Mouse (Mus musculus): ENCODE results near the gene Sinhcaf. TPM values are rescaled to one million over a fixed set of nuclear protein-coding genes. Genes with fewer than 3 reads are reported as not detected.

Sinhcaf gene
- 23.2 and 25.7 TPM in 2 replicates for polyA plus RNA-seq (2015; fragmentation: Nextera tagmentation; extraction: Ambion mirVana)

GRCm38 (mm10) chr6:148946409-148946742 lies at the start of gene Sinhcaf:
Gene Sinhcaf (minus strand): TSS chr6:148946467.

GRCm38 (mm10) chr6:148895773-148896506 lies 50.3 kb downstream of the Sinhcaf start, which contains the start of gene Caprin2:
Gene Caprin2 (minus strand): TSS chr6:148896237.

Other genes with a start within 250 kb of the Sinhcaf start
- 9.3 and 11.3 TPM in 2 replicates for gene Ipo8, start 115.0 kb downstream of the Sinhcaf start, polyA plus RNA-seq (2015; fragmentation: Nextera tagmentation; extraction: Ambion mirVana)
- 9.4 and 10.3 TPM in 2 replicates for gene Caprin2, start 50.2 kb downstream of the Sinhcaf start, polyA plus RNA-seq (2015; fragmentation: Nextera tagmentation; extraction: Ambion mirVana)
- 1.4 and 1.9 TPM in 2 replicates for gene Dennd5b, start 155.2 kb upstream of the Sinhcaf start, polyA plus RNA-seq (2015; fragmentation: Nextera tagmentation; extraction: Ambion mirVana)
- gene Gm10203, start 183.7 kb upstream of the Sinhcaf start, polyA plus RNA-seq (2015; fragmentation: Nextera tagmentation; extraction: Ambion mirVana): not detected in 2 replicates
- gene Etfbkmt, start 193.4 kb upstream of the Sinhcaf start, polyA plus RNA-seq (2015; fragmentation: Nextera tagmentation; extraction: Ambion mirVana): 18.6 and 18.8 TPM in 2 replicates
- 11.6 and 12.8 TPM in 2 replicates for gene Amn1, start 242.2 kb upstream of the Sinhcaf start, polyA plus RNA-seq (2015; fragmentation: Nextera tagmentation; extraction: Ambion mirVana)

All from spleen, postnatal 0 days (tissue).